Mouse (Mus musculus) cerebellum, postnatal 10 days (tissue): Measurements from ENCODE around the gene Hmgcl.

ENCODE experiments used
- DNase-seq, 2 experiments: peaks; one replicate each; pipeline ENCODE4 v3.0.0; 2021; ENCODE audit warnings: mixed read lengths in 2 of 2

Gene Hmgcl

DNA sequence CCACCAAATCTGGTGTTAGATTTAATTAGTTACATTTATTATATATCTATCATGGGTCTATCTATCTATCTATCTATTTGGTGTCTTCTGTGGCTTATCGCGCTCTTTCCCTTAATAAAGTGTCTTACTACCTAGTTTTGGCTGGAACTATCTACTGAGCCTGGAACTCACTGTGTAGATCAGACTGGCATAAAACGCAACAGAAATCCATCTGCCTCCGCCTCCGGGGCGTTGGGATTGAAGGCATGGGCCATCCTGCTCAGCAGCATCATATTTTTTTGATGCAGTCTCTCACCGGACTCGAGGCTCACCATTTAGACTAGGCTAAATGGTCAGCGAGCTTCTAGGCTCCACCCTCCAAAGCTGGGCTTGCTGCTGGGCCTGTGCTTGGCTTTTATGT, 41.5 kb downstream of the Hmgcl start:
- peak; percentile 44 to 46 for DNase-seq

DNA sequence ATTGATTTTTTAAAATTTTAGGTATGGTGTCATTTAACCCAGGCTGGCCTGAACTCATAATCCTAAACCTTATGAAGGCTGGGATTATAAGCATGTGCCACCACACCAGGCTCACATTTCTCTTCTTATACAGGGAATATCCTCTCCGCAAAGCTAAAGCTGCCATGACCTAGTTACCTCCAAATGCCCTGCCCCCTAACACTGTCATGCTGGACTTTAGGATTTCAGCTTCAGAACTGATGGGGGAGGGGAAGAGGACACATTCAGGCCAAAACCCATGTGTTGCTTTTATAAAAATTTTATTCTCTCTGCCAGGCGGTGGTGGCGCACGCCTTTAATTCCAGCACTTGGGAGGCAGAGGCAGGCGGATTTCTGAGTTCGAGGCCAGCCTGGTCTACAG, 47.7 kb downstream of the Hmgcl start:
- DNase-seq = no peak

DNA sequence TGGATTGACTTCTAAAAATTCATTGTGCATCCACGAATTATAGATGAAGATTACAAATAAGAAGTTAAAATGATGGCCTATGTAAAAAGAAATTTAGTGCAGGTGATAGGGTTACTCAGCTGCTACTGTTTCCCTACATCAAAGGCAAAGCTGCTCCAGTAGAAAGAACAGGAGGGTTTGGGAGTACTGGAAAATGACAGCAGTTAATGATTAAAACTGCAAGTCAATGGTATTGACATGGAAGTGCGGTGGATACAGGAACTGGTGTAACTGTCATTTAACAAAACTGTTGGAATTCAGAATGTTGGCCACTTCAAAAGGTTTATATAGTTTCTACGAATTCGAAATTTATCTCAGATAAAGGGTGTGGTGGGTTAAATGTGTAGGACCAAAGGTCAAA, 48.9 kb downstream of the Hmgcl start:
- no peak for DNase-seq

DNA sequence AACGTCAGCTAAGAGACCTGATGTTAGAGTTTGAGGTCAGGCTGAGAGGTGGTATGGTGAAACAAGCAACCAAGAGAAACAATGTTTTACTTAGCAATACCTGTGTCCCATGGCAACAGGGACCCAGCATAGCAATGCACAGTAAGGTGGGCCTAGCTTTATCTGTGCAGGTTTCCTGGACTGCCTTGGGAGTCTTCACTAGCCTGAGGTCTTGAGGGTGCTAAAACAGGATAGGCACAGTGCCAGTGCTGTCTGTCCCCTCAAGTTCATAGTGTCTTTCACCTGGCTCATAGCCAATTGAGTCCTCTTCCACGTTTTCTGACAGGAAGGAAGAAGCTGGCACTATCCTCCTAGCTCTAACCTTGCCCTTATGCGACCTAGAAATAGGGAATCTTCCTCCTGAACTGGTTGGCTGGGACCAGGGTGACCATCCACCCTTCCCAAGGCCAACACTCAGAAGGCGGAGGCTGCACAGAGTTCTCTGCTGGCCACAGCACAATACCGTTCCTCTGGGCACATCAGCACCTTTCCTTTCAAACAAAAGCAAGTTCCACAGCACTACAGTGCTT, 57.9 kb downstream of the Hmgcl start:
- no peak for DNase-seq

DNA sequence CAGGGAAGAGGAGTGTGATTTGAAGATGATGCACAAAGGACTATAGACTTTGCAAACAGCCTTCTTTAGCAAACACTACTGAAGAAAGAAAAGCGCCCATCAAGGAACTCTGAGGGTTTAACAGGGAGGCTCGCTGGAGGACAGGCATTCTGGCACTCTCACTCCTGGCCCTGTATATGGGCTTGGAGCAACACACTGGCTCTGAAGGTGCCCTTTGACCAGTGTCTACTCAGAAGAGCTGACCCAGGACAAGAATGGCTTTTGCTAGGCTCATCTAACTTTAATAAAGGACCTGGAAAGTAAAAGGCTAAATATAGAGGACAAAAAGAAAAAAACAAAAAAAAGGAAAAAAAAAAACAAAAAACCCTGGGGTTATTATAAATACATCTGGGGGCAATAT, 58.7 kb downstream of the Hmgcl start:
- DNase-seq = no peak

DNA sequence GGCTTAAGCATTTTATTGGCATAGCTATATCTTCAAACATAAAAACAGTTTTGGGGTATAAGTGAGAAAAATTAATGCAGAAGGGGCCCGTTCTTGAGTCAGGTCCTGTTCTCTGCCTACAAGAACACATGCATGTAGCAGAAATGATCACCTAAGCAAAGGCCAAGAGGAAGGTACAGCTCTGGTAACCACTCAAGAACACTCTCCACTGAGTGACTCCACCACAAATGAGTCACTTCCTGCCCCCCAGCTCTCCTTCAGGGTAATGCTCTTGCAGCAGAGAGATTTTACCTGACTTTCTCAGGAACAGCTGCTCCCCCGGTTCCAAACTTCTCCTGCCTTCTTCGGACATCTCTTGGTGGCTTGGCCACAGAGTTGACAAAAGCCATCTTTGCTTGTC, 60.6 kb downstream of the Hmgcl start:
- DNase-seq = no peak

DNA sequence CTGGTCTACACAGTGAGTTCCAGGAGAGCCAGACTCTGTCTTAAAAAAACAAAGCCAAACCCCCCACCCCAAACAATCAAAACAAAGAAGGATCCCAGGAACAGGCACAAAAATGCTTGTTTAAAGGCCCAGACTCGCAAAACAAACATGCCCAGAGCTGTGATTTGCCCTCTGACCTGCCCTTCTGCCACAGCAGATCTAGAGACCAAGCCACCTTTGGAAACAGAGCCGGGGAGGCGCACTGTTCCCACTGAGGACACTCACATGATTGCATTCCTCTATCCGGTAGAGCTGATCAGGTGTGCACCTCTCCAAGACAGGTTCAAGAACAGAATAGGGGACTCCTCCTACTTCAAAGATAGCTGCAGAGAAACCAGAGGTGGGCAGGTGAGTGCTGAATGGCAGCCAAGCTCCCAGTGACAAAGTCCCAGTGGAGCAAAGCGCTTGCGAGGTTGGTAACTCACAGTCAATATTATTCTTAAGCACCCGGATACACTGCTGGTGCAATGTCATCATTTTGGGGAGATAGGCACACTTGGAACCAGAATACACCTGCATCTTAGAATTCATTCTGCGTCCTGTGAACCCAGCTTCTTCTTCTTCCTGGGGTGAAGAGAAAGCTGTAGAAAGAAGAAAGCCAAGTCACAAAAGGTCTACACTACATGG, 62.7 kb downstream of the Hmgcl start:
- DNase-seq = no peak

DNA sequence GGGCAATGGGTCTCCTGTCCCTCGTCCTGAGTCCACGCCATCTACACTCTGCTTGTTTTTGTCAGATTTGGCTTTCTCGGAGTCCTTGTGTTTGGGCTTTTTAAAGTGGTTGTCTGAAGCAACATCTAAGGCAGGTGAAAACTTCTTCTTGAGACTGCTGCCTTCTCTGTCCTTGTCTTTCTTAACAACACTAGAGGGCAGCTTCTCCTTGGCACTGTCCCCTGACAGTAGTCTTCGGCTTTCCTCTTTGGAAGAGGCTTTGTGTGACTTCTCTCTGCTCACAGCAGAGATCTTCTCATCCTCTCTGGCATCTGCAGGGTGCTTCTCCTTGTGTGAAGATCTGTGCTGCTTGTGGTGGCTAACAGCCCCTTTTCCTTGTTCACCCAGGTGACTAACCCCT, 64.3 kb downstream of the Hmgcl start:
- no peak for DNase-seq
